Mouse (Mus musculus) retina, embryonic 14.5 days (tissue): Measurements from ENCODE around the gene Vopp1.

Experiments used
- DNase-seq: peaks from one replicate; pipeline ENCODE4 v3.0.0-alpha.2; 2015; ENCODE audit warnings: low spot score

Gene Vopp1

GRCm38 (mm10) chr6:57702743-57703499 lies 122.0 kb downstream of the Vopp1 start:
- peak; percentile 93 for DNase-seq

GRCm38 (mm10) chr6:57702376-57702742 lies 122.6 kb downstream of the Vopp1 start, which contains the start of gene Lancl2:
Gene Lancl2 (plus strand): TSS chr6:57702540.
- DNase-seq: no peak

GRCm38 (mm10) chr6:57701686-57702085 lies 123.3 kb downstream of the Vopp1 start:
- DNase-seq: peak; percentile 18

GRCm38 (mm10) chr6:57693116-57693515 lies 131.8 kb downstream of the Vopp1 start:
- no peak for DNase-seq

- DNase-seq: peak; percentile 83
Observed at GRCm38 (mm10) chr6:57691467-57692261, 133.3 kb downstream of the Vopp1 start, which contains the start of gene Pyurf. Gene Pyurf (minus strand): TSS chr6:57692078.

- no peak for DNase-seq
Observed at GRCm38 (mm10) chr6:57684156-57684555, 140.8 kb downstream of the Vopp1 start.
